Mouse (Mus musculus) erythroblast, embryonic 14.5 days (primary cell): ENCODE measurements around the gene Pnisr.

Source experiments
- GATA1 ChIP-seq: IDR thresholded peaks from 2 replicates; pipeline ENCODE4 v1.6.1; 2012; ENCODE audit warnings: low read length, inconsistent platforms, mixed read lengths
- TAL1 ChIP-seq: IDR thresholded peaks from 3 replicates; pipeline ENCODE4 v1.6.1; 2012; ENCODE audit warnings: low read length, inconsistent platforms, mixed read lengths

DNA sequence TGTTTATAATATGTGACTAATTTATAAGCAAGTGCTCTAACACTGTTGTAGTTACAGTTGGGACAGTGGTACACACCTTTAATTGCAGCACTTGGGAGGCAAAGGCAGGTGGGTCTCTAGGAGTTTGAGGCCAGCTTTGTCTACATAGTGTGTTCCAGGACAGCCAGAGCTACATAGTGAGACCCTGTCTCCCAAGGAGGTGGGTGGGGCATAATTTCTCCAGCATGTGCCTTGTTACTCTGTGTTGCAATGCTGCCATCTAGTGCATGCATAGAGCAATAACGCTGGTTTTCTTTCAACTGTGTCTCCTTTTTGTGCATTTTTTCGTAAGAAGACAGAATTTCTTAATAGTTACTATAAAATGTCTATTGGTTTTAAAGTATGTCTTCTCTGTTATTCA lies 33.4 kb upstream of the Pnisr start:
- TF ChIP-seq GATA1: no peak
- no peak for TF ChIP-seq TAL1
